10 mouse cellular contexts compared by ENCODE assay signal in genomic region chr6:85160201-85160923, GRCm38 (mm10). TPM values are rescaled to one million over a fixed set of nuclear protein-coding genes. Genes with fewer than 3 reads are reported as not detected.
DNase-seq lines count a peak whose midpoint lies in the region; ATAC-seq and TF ChIP-seq lines count a peak whose summit lies in the region.
"Had no signal": no experiment of that assay in that cellular context is flagged by ENCODE, and none has a peak within 500 bp of the region (broad histone marks: within the 10 kb centered on the region; RNA-seq: fewer than 3 reads in every experiment).

No protein-coding gene starts in this region.

- no peaks in the 10 kb centered on the region for H3K27me3 ChIP-seq in intestine, embryonic 14.5 days (replicated peaks; ENCODE audit: control insufficient read depth, insufficient read depth, low read length)
- H3K27me3 ChIP-seq in intestine, embryonic 16.5 days (replicated peaks; ENCODE audit: control insufficient read depth, insufficient read depth, low read length) = no peaks in the 10 kb centered on the region
- H3K27me3 ChIP-seq in forebrain, embryonic 16.5 days (replicated peaks; ENCODE audit: control insufficient read depth, insufficient read depth, low read length) = no peaks in the 10 kb centered on the region
- H3K27me3 ChIP-seq in hindbrain, postnatal 0 days (ENCODE audit: insufficient read depth, low read length) = no peaks in the 10 kb centered on the region
- no peaks in the 10 kb centered on the region for H3K27me3 ChIP-seq in midbrain, embryonic 16.5 days (ENCODE audit: control insufficient read depth, insufficient read depth, low read depth, low read length)
- H3K27me3 ChIP-seq: embryonic facial prominence, embryonic 12.5 days had no signal

- DNase-seq in intestine, embryonic 14.5 days (ENCODE audit: low spot score) = peak; percentile 92
- DNase-seq in c-Kit-positive CD71-negative TER-119-negative erythroid progenitor cells, embryonic 14.5 days (ENCODE audit: low read depth) = peak; percentile 67
- DNase-seq in hindbrain, postnatal 0 days (ENCODE audit: low spot score) = peak; percentile 89
- DNase-seq in left cerebral cortex, adult 2 months (ENCODE audit: extremely low spot score in 1 of 2, low spot score in 2 of 2) = peak; percentile 59 to 77
- peak; percentile 29 to 41 for DNase-seq in spleen, postnatal 36 days (ENCODE audit: low spot score in 2 of 2)

- ATAC-seq in intestine, embryonic 14.5 days (replicated peaks; ENCODE audit: low FRiP score, low TSS enrichment, low read depth) = peak; percentile 50; the same call in 1 of the 2 replicates
- no peak for ATAC-seq in intestine, embryonic 16.5 days
- peak; percentile 45 for ATAC-seq in forebrain, embryonic 16.5 days
- ATAC-seq in hindbrain, postnatal 0 days = peak; percentile 45; the same call in 1 of the 2 replicates
- 0 out of 2 replicates have a peak, but pooled peaks have one; percentile 9 for ATAC-seq in midbrain, embryonic 16.5 days

- no peak overlapping the region for H3K9ac ChIP-seq in intestine, embryonic 14.5 days (ENCODE audit: low read length)
- H3K9ac ChIP-seq in intestine, embryonic 16.5 days (ENCODE audit: low read depth, low read length) = no peak overlapping the region
- H3K9ac ChIP-seq in forebrain, embryonic 16.5 days (replicated peaks; ENCODE audit: low read depth, low read length) = no peak overlapping the region
- no peak overlapping the region for H3K9ac ChIP-seq in hindbrain, postnatal 0 days (replicated peaks; ENCODE audit: low read length)
- H3K9ac ChIP-seq in midbrain, embryonic 16.5 days (ENCODE audit: low read depth, low read length) = no peak overlapping the region
- H3K9ac ChIP-seq: embryonic facial prominence, embryonic 12.5 days had no signal

- 38% methylated on average over 4 of the region's 4 CpGs for WGBS in intestine, embryonic 14.5 days
- 43% methylated on average over 4 of the region's 4 CpGs for WGBS in intestine, embryonic 16.5 days
- 32% methylated on average over 4 of the region's 4 CpGs for WGBS in forebrain, embryonic 16.5 days
- 38% methylated on average over 4 of the region's 4 CpGs for WGBS in hindbrain, postnatal 0 days
- WGBS in midbrain, embryonic 16.5 days = 35% methylated on average over 4 of the region's 4 CpGs

- intact Hi-C loops in left cerebral cortex, adult 2 months (cut with DNase I) = loop anchor here (5.0 kb wide), 2 partner anchors 57 to 77 kb away; no protein-coding TSS in a partner anchor

- H3K4me2 ChIP-seq in intestine, embryonic 14.5 days (ENCODE audit: low read length) = no peak overlapping the region
- no peak overlapping the region for H3K4me2 ChIP-seq in intestine, embryonic 16.5 days (ENCODE audit: low read depth, low read length)
- no peak overlapping the region for H3K4me2 ChIP-seq in forebrain, embryonic 16.5 days (ENCODE audit: low read length)
- no peak overlapping the region for H3K4me2 ChIP-seq in hindbrain, postnatal 0 days (ENCODE audit: low read depth, low read length)
- no peak overlapping the region for H3K4me2 ChIP-seq in midbrain, embryonic 16.5 days (ENCODE audit: low read length)
- H3K4me2 ChIP-seq: embryonic facial prominence, embryonic 12.5 days had no signal

- no peak overlapping the region for H3K27ac ChIP-seq in intestine, embryonic 14.5 days (ENCODE audit: low read depth)
- H3K27ac ChIP-seq in intestine, embryonic 16.5 days (ENCODE audit: low read length) = no peak overlapping the region
- H3K27ac ChIP-seq in forebrain, embryonic 16.5 days (ENCODE audit: low read length) = no peak overlapping the region
- H3K27ac ChIP-seq in hindbrain, postnatal 0 days = no peak overlapping the region
- H3K27ac ChIP-seq in left cerebral cortex, adult 2 months = no peak overlapping the region
- H3K27ac ChIP-seq in midbrain, embryonic 16.5 days (ENCODE audit: low read length) = no peak overlapping the region
- H3K27ac ChIP-seq: embryonic facial prominence, embryonic 12.5 days had no signal

- no peaks in the 10 kb centered on the region for H3K4me1 ChIP-seq in intestine, embryonic 14.5 days (replicated peaks; ENCODE audit: control insufficient read depth, insufficient read depth, low read length)
- peaks cover 4% of the 10 kb centered on the region for H3K4me1 ChIP-seq in intestine, embryonic 16.5 days (ENCODE audit: control insufficient read depth, insufficient read depth, low read length)
- peaks cover 8% of the 10 kb centered on the region for H3K4me1 ChIP-seq in forebrain, embryonic 16.5 days (replicated peaks; ENCODE audit: control insufficient read depth, insufficient read depth, low read length)
- no peaks in the 10 kb centered on the region for H3K4me1 ChIP-seq in hindbrain, postnatal 0 days (ENCODE audit: insufficient read depth, low read length)
- H3K4me1 ChIP-seq in midbrain, embryonic 16.5 days (ENCODE audit: control insufficient read depth, insufficient read depth, low read length) = peaks cover 3% of the 10 kb centered on the region
- H3K4me1 ChIP-seq: embryonic facial prominence, embryonic 12.5 days had no signal

- peak; percentile 93 for TF ChIP-seq CTCF in hindbrain, postnatal 0 days (IDR thresholded peaks at IDR 0.05; ENCODE audit: low read depth)
- peak; percentile 90 for TF ChIP-seq CTCF in left cerebral cortex, adult 2 months (IDR thresholded peaks at IDR 0.05)

- H3K4me3 ChIP-seq in intestine, embryonic 14.5 days (ENCODE audit: low read depth, low read length) = no peak overlapping the region
- no peak overlapping the region for H3K4me3 ChIP-seq in intestine, embryonic 16.5 days (ENCODE audit: low read length)
- no peak overlapping the region for H3K4me3 ChIP-seq in forebrain, embryonic 16.5 days (replicated peaks; ENCODE audit: low read length)
- H3K4me3 ChIP-seq in hindbrain, postnatal 0 days (ENCODE audit: low read length) = no peak overlapping the region
- no peak overlapping the region for H3K4me3 ChIP-seq in left cerebral cortex, adult 2 months
- H3K4me3 ChIP-seq in midbrain, embryonic 16.5 days (ENCODE audit: low read depth, low read length) = no peak overlapping the region
- H3K4me3 ChIP-seq: embryonic facial prominence, embryonic 12.5 days had no signal

- H3K36me3 ChIP-seq in intestine, embryonic 14.5 days (ENCODE audit: control insufficient read depth, insufficient read depth, low read length) = no peaks in the 10 kb centered on the region
- no peaks in the 10 kb centered on the region for H3K36me3 ChIP-seq in intestine, embryonic 16.5 days (ENCODE audit: control insufficient read depth, insufficient read depth, low read length)
- no peaks in the 10 kb centered on the region for H3K36me3 ChIP-seq in forebrain, embryonic 16.5 days (ENCODE audit: control insufficient read depth, insufficient read depth)
- H3K36me3 ChIP-seq in hindbrain, postnatal 0 days (ENCODE audit: insufficient read depth, low read length) = no peaks in the 10 kb centered on the region
- no peaks in the 10 kb centered on the region for H3K36me3 ChIP-seq in midbrain, embryonic 16.5 days (ENCODE audit: control insufficient read depth, insufficient read depth, low read length)
- H3K36me3 ChIP-seq: embryonic facial prominence, embryonic 12.5 days had no signal

- no peaks in the 10 kb centered on the region for H3K9me3 ChIP-seq in intestine, embryonic 14.5 days (ENCODE audit: control insufficient read depth, low read length)
- no peaks in the 10 kb centered on the region for H3K9me3 ChIP-seq in intestine, embryonic 16.5 days (ENCODE audit: control insufficient read depth, low read length)
- H3K9me3 ChIP-seq in forebrain, embryonic 16.5 days (ENCODE audit: control insufficient read depth, low read length) = no peaks in the 10 kb centered on the region
- H3K9me3 ChIP-seq in hindbrain, postnatal 0 days (ENCODE audit: low read length) = no peaks in the 10 kb centered on the region
- H3K9me3 ChIP-seq in midbrain, embryonic 16.5 days (replicated peaks; ENCODE audit: control insufficient read depth, low read length, poor library complexity, severe bottlenecking) = no peaks in the 10 kb centered on the region
- H3K9me3 ChIP-seq: embryonic facial prominence, embryonic 12.5 days had no signal

RNA-seq across cellular contexts. Expression of gene Spr, which starts 22.8 kb away (rescaled TPM):
- polyA plus RNA-seq in intestine, embryonic 14.5 days (2014; fragmentation: Nextera tagmentation; extraction: Ambion mirVana) = 102 and 107 TPM in 2 replicates
- polyA plus RNA-seq in intestine, embryonic 16.5 days (2015; fragmentation: Nextera tagmentation; extraction: Ambion mirVana) = 94.1 and 101 TPM in 2 replicates
- 31.9 and 32.6 TPM in 2 replicates for polyA plus RNA-seq in forebrain, embryonic 16.5 days (2015; fragmentation: Nextera tagmentation; extraction: Ambion mirVana)
- total RNA-seq in hindbrain, postnatal 0 days (2014; rRNA removed) = 44.3 and 45.0 TPM in 2 replicates
- polyA plus RNA-seq in hindbrain, postnatal 0 days (2015; fragmentation: Nextera tagmentation; extraction: Ambion mirVana) = 36.1 TPM in 2 replicates
- total RNA-seq in left cerebral cortex, adult 2 months (2021) = 10 to 100 TPM; 40.8 to 41.6 TPM
- polyA plus RNA-seq in midbrain, embryonic 16.5 days (2015; fragmentation: Nextera tagmentation; extraction: Ambion mirVana) = 25.3 and 28.7 TPM in 2 replicates

RNA-seq across cellular contexts. Expression of gene Emx1, which starts 26.9 kb away (rescaled TPM):
- polyA plus RNA-seq in intestine, embryonic 14.5 days (2014; fragmentation: Nextera tagmentation; extraction: Ambion mirVana) = 0.11 TPM in 1 of 2 replicates, not detected in the other
- polyA plus RNA-seq in intestine, embryonic 16.5 days (2015; fragmentation: Nextera tagmentation; extraction: Ambion mirVana) = 0.10 TPM in 1 of 2 replicates, not detected in the other
- polyA plus RNA-seq in forebrain, embryonic 16.5 days (2015; fragmentation: Nextera tagmentation; extraction: Ambion mirVana) = 57.5 and 59.7 TPM in 2 replicates
- total RNA-seq in hindbrain, postnatal 0 days (2014; rRNA removed) = 0.52 and 0.61 TPM in 2 replicates
- polyA plus RNA-seq in hindbrain, postnatal 0 days (2015; fragmentation: Nextera tagmentation; extraction: Ambion mirVana) = 0.11 TPM in 1 of 2 replicates, not detected in the other
- 10 to 100 TPM; 32.8 to 40.1 TPM for total RNA-seq in left cerebral cortex, adult 2 months (2021)
- polyA plus RNA-seq in midbrain, embryonic 16.5 days (2015; fragmentation: Nextera tagmentation; extraction: Ambion mirVana) = 0.75 and 1.2 TPM in 2 replicates
- polyA plus RNA-seq: stomach, embryonic 14.5 days had no signal

Comparison
In these comparisons a context has a peak if more than half of its experiments do, and no peak if none do; other contexts are left out.
1. DNase-seq: peak in every context shown above with its lines; median percentile 92 in intestine, embryonic 14.5 days; 89 in hindbrain, postnatal 0 days; 68 in left cerebral cortex, adult 2 months; 67 in c-Kit-positive CD71-negative TER-119-negative erythroid progenitor cells, embryonic 14.5 days; 35 in spleen, postnatal 36 days.
2. RNA of gene Emx1, which starts 26.9 kb away (polyA plus RNA-seq): 57.5 to 59.7 TPM in forebrain, embryonic 16.5 days; 0.75 to 1.2 TPM in midbrain, embryonic 16.5 days, 0.11 TPM in hindbrain, postnatal 0 days, 0.10 TPM in intestine, embryonic 16.5 days and 0.11 TPM in intestine, embryonic 14.5 days; every median in the first group is over 10 times any median in the second.